12 mouse cellular contexts compared by ENCODE assay signal in the genomic region with DNA sequence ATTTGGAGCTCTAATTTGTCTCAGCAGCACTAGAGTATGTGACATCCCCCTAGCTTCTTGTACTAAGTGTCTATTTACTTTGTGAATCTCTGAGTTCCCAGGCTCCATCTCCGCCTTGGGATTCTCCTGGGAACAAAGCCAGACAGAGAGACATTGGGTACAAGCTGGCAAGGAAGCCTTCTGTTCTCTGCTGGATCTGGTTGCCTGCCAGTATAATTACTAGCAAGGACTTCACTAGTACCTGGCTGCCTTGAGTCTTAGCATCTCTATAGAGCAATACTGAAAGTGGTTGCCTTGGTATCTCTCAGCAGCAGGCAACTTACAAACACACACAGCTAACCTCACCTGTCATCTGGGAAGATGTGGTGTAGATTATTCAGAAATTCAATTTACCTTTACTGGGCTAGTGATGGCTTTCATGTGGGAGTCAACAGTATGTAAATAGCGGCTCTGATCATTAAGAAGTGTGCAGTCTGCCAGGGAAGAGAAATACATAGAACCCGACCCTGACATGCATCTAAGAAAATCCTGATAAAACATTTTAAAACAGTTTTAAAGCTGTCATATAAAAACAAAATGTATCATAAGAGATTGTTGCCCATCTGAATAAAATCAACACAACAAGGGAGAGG.
DNase-seq lines count a peak whose midpoint lies in the region; ATAC-seq lines count a peak whose summit lies in the region.
"Had no signal": no experiment of that assay in that cellular context is flagged by ENCODE, and none has a peak within 500 bp of the region (broad histone marks: within the 10 kb centered on the region; RNA-seq: fewer than 3 reads in every experiment).

No protein-coding gene starts in this region.

- H3K27me3 ChIP-seq in neural tube, embryonic 15.5 days (replicated peaks), result no peaks in the 10 kb centered on the region
- H3K27me3 ChIP-seq: CH12.LX had no signal

- no peak overlapping the region for H3K4me3 ChIP-seq in neural tube, embryonic 15.5 days (replicated peaks)
- H3K4me3 ChIP-seq: erythroblast, embryonic 14.5 days; limb, embryonic 10.5 days had no signal

- no peak overlapping the region for H3K9ac ChIP-seq in neural tube, embryonic 15.5 days (replicated peaks)

- H3K4me2 ChIP-seq in neural tube, embryonic 15.5 days, result no peak overlapping the region

- H3K4me1 ChIP-seq in neural tube, embryonic 15.5 days, result peaks cover 7% of the 10 kb centered on the region; the same call in 1 of the 2 replicates
- H3K4me1 ChIP-seq: limb, embryonic 10.5 days had no signal

- WGBS in neural tube, embryonic 15.5 days, result 77% methylated on average over 3 of the region's 3 CpGs

- no peak for DNase-seq in neural tube, embryonic 10.5 days (ENCODE audit: extremely low spot score, low spot score)
- peak; percentile 66 to 85 for DNase-seq in frontal cortex, adult 2 months (ENCODE audit: extremely low spot score in 1 of 2, low spot score in 1 of 2)
- DNase-seq in left cerebral cortex, adult 9 months (ENCODE audit: low spot score in 2 of 2), result peak; percentile 46 to 72
- no peak for DNase-seq in retina, embryonic 14.5 days (ENCODE audit: low spot score)
- no peak for DNase-seq in adrenal gland, adult 18-20 months (ENCODE audit: low spot score in 2 of 2)
- DNase-seq in natural killer cell, adult 2 months (ENCODE audit: low spot score in 2 of 2), result no peak
- DNase-seq in embryo, embryonic 10 days (ENCODE audit: low spot score), result no peak
- DNase-seq: lung, adult 2 months had no signal

- no peak overlapping the region for H3K27ac ChIP-seq in neural tube, embryonic 15.5 days (replicated peaks)
- H3K27ac ChIP-seq: limb, embryonic 10.5 days had no signal

- no peaks in the 10 kb centered on the region for H3K9me3 ChIP-seq in neural tube, embryonic 15.5 days (replicated peaks)
- H3K9me3 ChIP-seq: limb, embryonic 10.5 days had no signal

- peak; percentile 57; the same call in 1 of the 2 replicates for ATAC-seq in neural tube, embryonic 15.5 days (ENCODE audit: low FRiP score)

- no peaks in the 10 kb centered on the region for H3K36me3 ChIP-seq in neural tube, embryonic 15.5 days
- H3K36me3 ChIP-seq: limb, embryonic 10.5 days had no signal

Comparison
In these comparisons a context has a peak if more than half of its experiments do, and no peak if none do; other contexts are left out.
1. DNase-seq: peak in frontal cortex, adult 2 months (2 of 2) and left cerebral cortex, adult 9 months (2 of 2); none in neural tube, embryonic 10.5 days (single experiment), retina, embryonic 14.5 days (single experiment), adrenal gland, adult 18-20 months (0 of 2), natural killer cell, adult 2 months (0 of 2) and embryo, embryonic 10 days (single experiment).